Mouse (Mus musculus) limb, embryonic 15.5 days (tissue): ENCODE results near the gene Synpo2l. TPM values are rescaled to one million over a fixed set of nuclear protein-coding genes. Genes with fewer than 3 reads are reported as not detected.
A peak's percentile ranks its signal among the peaks of the same experiment; 100 is the strongest.

Experiments
- ATAC-seq: fragments of 200-750 bp; cut with Nextera tagmentation; 2 replicates; pipeline ENCODE4 v1.8.0; 2017; ENCODE audit warnings: low read depth, moderate TSS enrichment; ENCODE audit not compliant: insufficient number of reproducible peaks, low FRiP score, low TSS enrichment
- H3K27ac ChIP-seq: fragments of 300-500 bp; sonication (generic); 2 replicates; pipeline ENCODE4 v1.5.1; 2015; ENCODE audit warnings: moderate library complexity, mild to moderate bottlenecking, inconsistent platforms
- H3K27me3 ChIP-seq: fragments of 300-500 bp; sonication (generic); 2 replicates; pipeline ENCODE4 v1.6.1; 2015; ENCODE audit warnings: inconsistent platforms
- H3K36me3 ChIP-seq: fragments of 300-500 bp; sonication (generic); 2 replicates; pipeline ENCODE4 v1.6.1; 2015; ENCODE audit warnings: inconsistent platforms
- H3K4me1 ChIP-seq: fragments of 300-500 bp; sonication (generic); 2 replicates; pipeline ENCODE4 v1.6.1; 2015; ENCODE audit warnings: inconsistent platforms
- H3K4me2 ChIP-seq: fragments of 300-500 bp; sonication (generic); 2 replicates; pipeline ENCODE4 v1.6.1; 2015; ENCODE audit warnings: mild to moderate bottlenecking, inconsistent platforms
- H3K4me3 ChIP-seq: fragments of 300-500 bp; sonication (generic); 2 replicates; pipeline ENCODE4 v1.5.1; 2015; ENCODE audit warnings: mild to moderate bottlenecking, inconsistent platforms
- H3K9ac ChIP-seq: fragments of 300-500 bp; sonication (generic); 2 replicates; pipeline ENCODE4 v1.6.1; 2015; ENCODE audit warnings: inconsistent platforms
- H3K9me3 ChIP-seq: fragments of 300-500 bp; sonication (generic); 2 replicates; pipeline ENCODE4 v1.6.1; 2016; ENCODE audit warnings: inconsistent platforms
- WGBS: fragments of 180-500 bp; shearing (Covaris S2); methylation state at CpG from one replicate; pipeline ENCODE4 v1.1.7; 2015; 5-methylcytosine and 5-hydroxymethylcytosine counted together
- microRNA-seq: library from miRNA; unstranded; fragments of <30 nt; microRNA quantifications from one replicate; pipeline ENCODE4, GENCODE M21; 2016
- polyA plus RNA-seq: library from polyadenylated mRNA; unstranded; fragments of >200 nt; fragmentation: Nextera tagmentation; extraction: Ambion mirVana; gene quantifications from 2 replicates; pipeline ENCODE4 v1.2.1, GENCODE M21; 2015

Gene Synpo2l
- polyA plus RNA-seq, 1 experiment from 2014 or later = 20.6 TPM

DNA sequence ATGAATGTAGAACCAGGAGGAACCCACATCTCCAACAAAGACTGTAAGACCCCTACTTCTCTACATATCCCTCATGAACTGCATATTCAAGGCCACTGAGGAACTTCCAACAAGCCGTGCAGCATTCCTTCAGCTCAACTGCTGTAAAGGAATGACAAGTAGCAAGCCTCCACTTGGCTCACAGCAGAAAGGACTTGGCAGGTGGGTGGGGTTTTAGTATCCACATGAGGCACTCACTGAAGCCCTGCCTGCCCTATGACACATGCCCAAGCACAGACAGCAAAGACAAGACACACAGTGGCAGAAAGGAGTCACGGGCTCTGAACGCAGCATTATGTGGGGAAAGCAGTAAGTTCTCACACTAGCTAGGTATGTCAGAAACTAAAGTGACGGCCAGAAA is 58.0 kb downstream of the Synpo2l start:
- Histone ChIP-seq H3K9ac (no peak overlapping the region), H3K4me3 (no peak overlapping the region), H3K27me3 (no peaks in the 10 kb centered on the region), H3K27ac (peak overlapping the region; percentile 60), H3K36me3 (peaks cover 5% of the 10 kb centered on the region; the same call in 1 of the 2 replicates), H3K9me3 (no peaks in the 10 kb centered on the region), H3K4me2 (no peak overlapping the region), H3K4me1 (peaks cover 6% of the 10 kb centered on the region)
- no peak for ATAC-seq
- 68% methylated on average over 4 of the region's 4 CpGs for WGBS

DNA sequence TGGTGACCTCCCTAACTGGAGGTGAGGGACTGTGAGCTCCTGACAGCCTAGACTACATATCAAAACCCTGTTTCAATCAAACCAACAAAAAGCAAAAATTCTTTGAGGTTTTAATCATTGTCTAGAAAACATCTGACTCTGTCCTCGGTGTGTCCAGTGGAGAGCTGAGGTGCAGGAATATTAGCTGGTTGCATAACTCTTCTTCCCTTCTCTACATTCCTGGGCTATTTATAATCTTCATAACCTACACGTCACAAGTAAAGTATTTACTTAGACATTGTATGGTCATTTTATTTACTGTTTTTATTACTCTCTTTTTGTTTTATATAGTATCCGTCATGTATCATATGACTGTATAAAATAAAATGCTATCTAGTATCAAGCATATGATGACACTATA is 58.6 kb downstream of the Synpo2l start:
- Histone ChIP-seq H3K9me3 (no peaks in the 10 kb centered on the region), H3K4me2 (no peak overlapping the region), H3K9ac (no peak overlapping the region), H3K4me1 (peaks cover 6% of the 10 kb centered on the region), H3K4me3 (no peak overlapping the region), H3K36me3 (peaks cover 5% of the 10 kb centered on the region; the same call in 1 of the 2 replicates), H3K27ac (no peak overlapping the region), H3K27me3 (no peaks in the 10 kb centered on the region)
- 69% methylated on average over 3 of the region's 3 CpGs for WGBS
- ATAC-seq = no peak

Small RNA genes lying within 50 kb of the gene (microRNA-seq; reads per million reads assigned to microRNA genes)
- not detected for gene Mir6946

Other genes starting within 250 kb of the Synpo2l start
- gene Cfap70, start 216.1 kb downstream of the Synpo2l start, polyA plus RNA-seq = 0.35 and 0.51 TPM in 2 replicates
- 59.7 and 62.9 TPM in 2 replicates for gene Anxa7, start 188.2 kb downstream of the Synpo2l start, polyA plus RNA-seq
- gene Mss51, start 171.5 kb downstream of the Synpo2l start, polyA plus RNA-seq = 2.2 and 2.4 TPM in 2 replicates
- 43.0 and 48.5 TPM in 2 replicates for gene Ppp3cb, start 121.8 kb downstream of the Synpo2l start, polyA plus RNA-seq
- 6.7 and 7.2 TPM in 2 replicates for gene Usp54, start 27.3 kb downstream of the Synpo2l start, polyA plus RNA-seq
- gene Myoz1, start 11.8 kb downstream of the Synpo2l start, polyA plus RNA-seq = 13.2 and 51.7 TPM in 2 replicates
- 79.3 and 80.3 TPM in 2 replicates for gene Sec24c, start 6.0 kb upstream of the Synpo2l start, polyA plus RNA-seq
- 31.9 and 33.5 TPM in 2 replicates for gene Fut11, start 26.6 kb upstream of the Synpo2l start, polyA plus RNA-seq
- gene Chchd1, start 34.7 kb upstream of the Synpo2l start, polyA plus RNA-seq = 144 and 165 TPM in 2 replicates
- gene Zswim8, start 39.2 kb upstream of the Synpo2l start, polyA plus RNA-seq = 28.0 and 34.5 TPM in 2 replicates
- 33.7 and 34.2 TPM in 2 replicates for gene Ndst2, start 66.2 kb upstream of the Synpo2l start, polyA plus RNA-seq
- 44.4 and 55.6 TPM in 2 replicates for gene Camk2g, start 125.7 kb upstream of the Synpo2l start, polyA plus RNA-seq
- 3.3 and 4.9 TPM in 2 replicates for gene Plau, start 168.3 kb upstream of the Synpo2l start, polyA plus RNA-seq